Mouse (Mus musculus) E14TG2a.4 (cell line): ENCODE data around the gene Trpv6.

Experiments used
- CTCF ChIP-seq: conservative IDR thresholded peaks from 2 replicates; pipeline ENCODE4 v1.5.1; 2014; ENCODE audit warnings: low read length
- NANOG ChIP-seq: IDR thresholded peaks from 2 replicates; pipeline ENCODE4 v1.6.1; 2014; ENCODE audit warnings: borderline replicate concordance, low read length, mixed read lengths

GRCm38 (mm10) chr6:41577297-41577696 lies 58.9 kb downstream of the Trpv6 start:
- no peak for TF ChIP-seq CTCF
- TF ChIP-seq NANOG, result no peak
